Mouse (Mus musculus) left cerebral cortex, adult 11 months (tissue): ENCODE results near the gene Fam83g.

Source experiments
- DNase-seq: peaks from one replicate; pipeline ENCODE4 v3.0.0; 2022; ENCODE audit warnings: low spot score

Fam83g gene

GRCm38 (mm10) chr11:61652216-61652615, 31.7 kb upstream of the Fam83g start:
- DNase-seq = no peak

- no peak for DNase-seq
Measured at GRCm38 (mm10) chr11:61652686-61653447, 31.0 kb upstream of the Fam83g start, which contains the start of gene Grap. Gene Grap, plus strand, starts transcription at chr11:61653265.

- DNase-seq = no peak
Measured at GRCm38 (mm10) chr11:61653568-61653967, 30.3 kb upstream of the Fam83g start.

- DNase-seq = no peak
Measured at GRCm38 (mm10) chr11:61654786-61655311, 29.0 kb upstream of the Fam83g start.

GRCm38 (mm10) chr11:61655649-61656048, 28.2 kb upstream of the Fam83g start:
- no peak for DNase-seq

- no peak for DNase-seq
Measured at GRCm38 (mm10) chr11:61656148-61656850, 27.6 kb upstream of the Fam83g start.

GRCm38 (mm10) chr11:61657432-61657831, 26.5 kb upstream of the Fam83g start:
- no peak for DNase-seq

GRCm38 (mm10) chr11:61658360-61658922, 25.4 kb upstream of the Fam83g start:
- DNase-seq = no peak

GRCm38 (mm10) chr11:61659011-61659858, 24.7 kb upstream of the Fam83g start:
- no peak for DNase-seq

- no peak for DNase-seq
Measured at GRCm38 (mm10) chr11:61660001-61660400, 23.9 kb upstream of the Fam83g start.

GRCm38 (mm10) chr11:61660806-61661392, 23.0 kb upstream of the Fam83g start:
- no peak for DNase-seq

GRCm38 (mm10) chr11:61662189-61662588, 21.7 kb upstream of the Fam83g start:
- DNase-seq = no peak

- DNase-seq = no peak
Measured at GRCm38 (mm10) chr11:61665401-61665800, 18.5 kb upstream of the Fam83g start.

GRCm38 (mm10) chr11:61665991-61666799, 17.7 kb upstream of the Fam83g start:
- peak; percentile 24 for DNase-seq

- no peak for DNase-seq
Measured at GRCm38 (mm10) chr11:61667248-61667647, 16.6 kb upstream of the Fam83g start.

GRCm38 (mm10) chr11:61667782-61668181, 16.1 kb upstream of the Fam83g start:
- no peak for DNase-seq

- no peak for DNase-seq
Measured at GRCm38 (mm10) chr11:61669492-61670490, 14.1 kb upstream of the Fam83g start.

- DNase-seq = no peak
Measured at GRCm38 (mm10) chr11:61671781-61672383, 12.0 kb upstream of the Fam83g start.

GRCm38 (mm10) chr11:61673686-61674085, 10.2 kb upstream of the Fam83g start:
- DNase-seq = no peak
